Mouse (Mus musculus) cortical plate, adult 2 months (tissue): Measurements from ENCODE around the gene Stmnd1. TPM values are rescaled to one million over a fixed set of nuclear protein-coding genes. Genes with fewer than 3 reads are reported as not detected.
"Not testable (repeated sequence)": the region's sequence is repeated elsewhere in the genome, so short reads cannot be mapped to it uniquely, and the experiment has no call there.

Source experiments
- H3K27ac ChIP-seq: fragments of 200-500 bp; 2 replicates; pipeline ENCODE4 v1.5.1; 2012; ENCODE audit warnings: low read length, control low read depth, inconsistent platforms; ENCODE audit not compliant: insufficient read depth
- H3K4me1 ChIP-seq: fragments of 200-500 bp; 2 replicates; pipeline ENCODE4 v1.6.1; 2011; ENCODE audit warnings: low read length; ENCODE audit not compliant: control insufficient read depth, insufficient read depth
- H3K4me3 ChIP-seq: fragments of 200-500 bp; 2 replicates; pipeline ENCODE4 v1.5.1; 2011; ENCODE audit warnings: mild to moderate bottlenecking, low read length, control low read depth; ENCODE audit not compliant: insufficient read depth
- CTCF ChIP-seq: fragments of 200-500 bp; IDR thresholded peaks from 2 replicates; pipeline ENCODE4 v1.5.1; 2011; ENCODE audit warnings: mild to moderate bottlenecking, control low read depth, low read length; ENCODE audit not compliant: insufficient read depth; ENCODE audit errors: extremely low read depth
- POLR2A ChIP-seq: fragments of 200-500 bp; IDR thresholded peaks from 2 replicates; pipeline ENCODE4 v1.6.1; 2011; ENCODE audit warnings: mild to moderate bottlenecking, low read length, control low read depth; ENCODE audit not compliant: insufficient read depth; ENCODE audit errors: extremely low read depth
- polyA plus RNA-seq: library from polyadenylated mRNA; depleted of rRNA; stranded (reverse); fragments of >200 nt; gene quantifications from 2 replicates; pipeline ENCODE4 v1.2.3, GENCODE M21; 2012

Gene Stmnd1
- polyA plus RNA-seq, 1 experiment: 0.29 TPM

- TF ChIP-seq POLR2A (no peak), CTCF (no peak)
- no peaks in the 10 kb centered on the region for H3K4me1 ChIP-seq
- H3K4me3 ChIP-seq: no peak overlapping the region
- no peak overlapping the region for H3K27ac ChIP-seq
Observed at GRCm38 (mm10) chr13:46287801-46288200, 14.3 kb downstream of the Stmnd1 start.

- no peaks in the 10 kb centered on the region for H3K4me1 ChIP-seq
- H3K4me3 ChIP-seq: no peak overlapping the region
Observed at GRCm38 (mm10) chr13:46288372-46288771, 14.9 kb downstream of the Stmnd1 start.

GRCm38 (mm10) chr13:46290537-46290936, 17.0 kb downstream of the Stmnd1 start:
- Histone ChIP-seq H3K4me1 (no peaks in the 10 kb centered on the region), H3K27ac (no peak overlapping the region), H3K4me3 (no peak overlapping the region)
- no peak for TF ChIP-seq CTCF
- TF ChIP-seq POLR2A: no peak

More at GRCm38 (mm10) chr13:46288372-46288771, 14.9 kb downstream of the Stmnd1 start:
- no peak for TF ChIP-seq POLR2A
- TF ChIP-seq CTCF: no peak
- H3K27ac ChIP-seq: no peak overlapping the region

GRCm38 (mm10) chr13:46294365-46294764, 20.8 kb downstream of the Stmnd1 start:
- TF ChIP-seq POLR2A (no peak), CTCF (no peak)
- no peaks in the 10 kb centered on the region for H3K4me1 ChIP-seq
- H3K4me3 ChIP-seq: no peak overlapping the region
- no peak overlapping the region for H3K27ac ChIP-seq

- no peak overlapping the region for H3K27ac ChIP-seq
- H3K4me3 ChIP-seq: no peak overlapping the region
- no peaks in the 10 kb centered on the region for H3K4me1 ChIP-seq
- TF ChIP-seq POLR2A: no peak
- TF ChIP-seq CTCF: no peak
Observed at GRCm38 (mm10) chr13:46297701-46298100, 24.2 kb downstream of the Stmnd1 start.

- Histone ChIP-seq H3K27ac (no peak overlapping the region), H3K4me1 (peaks cover 2% of the 10 kb centered on the region; the same call in 1 of the 2 replicates), H3K4me3 (peak overlapping the region; percentile 18; the same call in 1 of the 2 replicates)
- TF ChIP-seq CTCF: peak; percentile 84
- TF ChIP-seq POLR2A: no peak
Observed at GRCm38 (mm10) chr13:46310790-46311189, 37.3 kb downstream of the Stmnd1 start.

GRCm38 (mm10) chr13:46313176-46313575, 39.7 kb downstream of the Stmnd1 start:
- TF ChIP-seq POLR2A: no peak
- no peak for TF ChIP-seq CTCF
- no peak overlapping the region for H3K27ac ChIP-seq
- H3K4me1 ChIP-seq: peaks cover 2% of the 10 kb centered on the region; the same call in 1 of the 2 replicates
- no peak overlapping the region for H3K4me3 ChIP-seq

GRCm38 (mm10) chr13:46315165-46315564, 41.6 kb downstream of the Stmnd1 start:
- H3K4me1 ChIP-seq: peaks cover 2% of the 10 kb centered on the region; the same call in 1 of the 2 replicates
- no peak for TF ChIP-seq CTCF
- TF ChIP-seq POLR2A: no peak
- no peak overlapping the region for H3K27ac ChIP-seq
- H3K4me3 ChIP-seq: no peak overlapping the region

GRCm38 (mm10) chr13:46326351-46326985, 52.9 kb downstream of the Stmnd1 start:
- TF ChIP-seq CTCF (no peak), POLR2A (no peak)
- no peaks in the 10 kb centered on the region for H3K4me1 ChIP-seq
- no peak overlapping the region for H3K4me3 ChIP-seq
- no peak overlapping the region for H3K27ac ChIP-seq

GRCm38 (mm10) chr13:46335020-46335419, 61.5 kb downstream of the Stmnd1 start:
- H3K4me3 ChIP-seq: no peak overlapping the region
- no peak for TF ChIP-seq POLR2A
- TF ChIP-seq CTCF: no peak
- H3K4me1 ChIP-seq: no peaks in the 10 kb centered on the region
- no peak overlapping the region for H3K27ac ChIP-seq

- H3K4me3 ChIP-seq, H3K27ac ChIP-seq, H3K4me1 ChIP-seq: not testable (repeated sequence)
Observed at GRCm38 (mm10) chr13:46336281-46336680, 62.8 kb downstream of the Stmnd1 start.
